Comparison of ENCODE assay signal across 8 mouse cellular contexts in genomic region chr11:76358628-76359320, GRCm38 (mm10). TPM values are rescaled to one million over a fixed set of nuclear protein-coding genes. Genes with fewer than 3 reads are reported as not detected.
DNase-seq lines count a peak whose midpoint lies in the region; ATAC-seq and TF ChIP-seq lines count a peak whose summit lies in the region.

No protein-coding gene starts in this region.

- H3K27me3 ChIP-seq in forebrain, embryonic 11.5 days (ENCODE audit: control insufficient read depth, insufficient read depth, low read length), result no peaks in the 10 kb centered on the region
- no peaks in the 10 kb centered on the region for H3K27me3 ChIP-seq in forebrain, embryonic 15.5 days
- H3K27me3 ChIP-seq in lung, embryonic 14.5 days (ENCODE audit: insufficient read depth, low read length), result no peaks in the 10 kb centered on the region
- H3K27me3 ChIP-seq in heart, embryonic 16.5 days (ENCODE audit: control insufficient read depth, insufficient read depth, low read length), result no peaks in the 10 kb centered on the region

- H3K4me3 ChIP-seq in forebrain, embryonic 11.5 days (ENCODE audit: low read depth, low read length), result no peak overlapping the region
- no peak overlapping the region for H3K4me3 ChIP-seq in forebrain, embryonic 15.5 days
- no peak overlapping the region for H3K4me3 ChIP-seq in lung, embryonic 14.5 days (ENCODE audit: low read depth, low read length)
- H3K4me3 ChIP-seq in lung, adult 2 months (replicated peaks; ENCODE audit: extremely low read depth, low read depth, low read length), result no peak overlapping the region
- H3K4me3 ChIP-seq in heart, embryonic 16.5 days (ENCODE audit: low read length), result no peak overlapping the region

- 34% methylated on average over 14 of the region's 14 CpGs for WGBS in forebrain, embryonic 11.5 days
- 17% methylated on average over 14 of the region's 14 CpGs for WGBS in forebrain, embryonic 15.5 days
- WGBS in lung, embryonic 14.5 days, result 29% methylated on average over 14 of the region's 14 CpGs
- WGBS in lung, adult 2 months, result 55% methylated on average over 14 of the region's 14 CpGs
- 60% methylated on average over 14 of the region's 14 CpGs for WGBS in heart, embryonic 16.5 days

- no peak for ATAC-seq in forebrain, embryonic 11.5 days (replicated peaks; ENCODE audit: low FRiP score)
- ATAC-seq in forebrain, embryonic 15.5 days (replicated peaks), result no peak
- peak; percentile 49; the same call in 1 of the 2 replicates for ATAC-seq in lung, embryonic 14.5 days (ENCODE audit: insufficient read depth)
- no peak for ATAC-seq in heart, embryonic 16.5 days (replicated peaks; ENCODE audit: extremely low read depth, insufficient read depth, low FRiP score)
- ATAC-seq in cerebellum, adult (ENCODE audit: insufficient number of reproducible peaks, low FRiP score, low TSS enrichment), result no peak

- no peak for TF ChIP-seq POLR2A in lung, adult 2 months (IDR thresholded peaks at IDR 0.05; ENCODE audit: borderline replicate concordance, extremely low read depth, low read depth, low read length)

- no peak overlapping the region for H3K4me2 ChIP-seq in forebrain, embryonic 11.5 days (ENCODE audit: low read depth, low read length, severe bottlenecking)
- no peak overlapping the region for H3K4me2 ChIP-seq in forebrain, embryonic 15.5 days (replicated peaks)
- H3K4me2 ChIP-seq in lung, embryonic 14.5 days, result peak overlapping the region; percentile 35
- H3K4me2 ChIP-seq in heart, embryonic 16.5 days (ENCODE audit: low read depth, low read length), result no peak overlapping the region

- H3K4me1 ChIP-seq in forebrain, embryonic 11.5 days (replicated peaks; ENCODE audit: control insufficient read depth, insufficient read depth, low read length), result peaks cover 29% of the 10 kb centered on the region
- H3K4me1 ChIP-seq in forebrain, embryonic 15.5 days, result peaks cover 34% of the 10 kb centered on the region
- H3K4me1 ChIP-seq in lung, embryonic 14.5 days (ENCODE audit: insufficient read depth), result peaks cover 24% of the 10 kb centered on the region; the same call in 1 of the 2 replicates
- H3K4me1 ChIP-seq in lung, adult 2 months (ENCODE audit: control insufficient read depth, insufficient read depth, low read length), result 0 out of 2 replicates have a peak, but pooled peaks cover 2% of the 10 kb centered on the region
- H3K4me1 ChIP-seq in heart, embryonic 16.5 days (ENCODE audit: control insufficient read depth, insufficient read depth, low read length), result peaks cover 14% of the 10 kb centered on the region

- no peaks in the 10 kb centered on the region for H3K36me3 ChIP-seq in forebrain, embryonic 11.5 days (ENCODE audit: control insufficient read depth, insufficient read depth, low read length)
- no peaks in the 10 kb centered on the region for H3K36me3 ChIP-seq in forebrain, embryonic 15.5 days
- H3K36me3 ChIP-seq in lung, embryonic 14.5 days (ENCODE audit: insufficient read depth), result no peaks in the 10 kb centered on the region
- no peaks in the 10 kb centered on the region for H3K36me3 ChIP-seq in heart, embryonic 16.5 days (ENCODE audit: control insufficient read depth, insufficient read depth)

- DNase-seq in forebrain, embryonic 11.5 days (ENCODE audit: low spot score), result no peak
- DNase-seq in lung, embryonic 14.5 days, result peak; percentile 84
- DNase-seq in lung, adult 2 months, result no peak
- peak; percentile 30 for DNase-seq in lung, postnatal 36 days
- DNase-seq in adrenal gland, adult 2 months, result no peak

- no peaks in the 10 kb centered on the region for H3K9me3 ChIP-seq in forebrain, embryonic 11.5 days (ENCODE audit: control insufficient read depth, low read length)
- no peaks in the 10 kb centered on the region for H3K9me3 ChIP-seq in forebrain, embryonic 15.5 days
- H3K9me3 ChIP-seq in lung, embryonic 14.5 days (ENCODE audit: low read depth, low read length), result no peaks in the 10 kb centered on the region
- no peaks in the 10 kb centered on the region for H3K9me3 ChIP-seq in heart, embryonic 16.5 days (replicated peaks; ENCODE audit: control insufficient read depth, low read length)

- H3K27ac ChIP-seq in forebrain, embryonic 11.5 days (ENCODE audit: low read depth, low read length), result peak overlapping the region; percentile 53
- H3K27ac ChIP-seq in forebrain, embryonic 15.5 days (replicated peaks), result no peak overlapping the region
- peak overlapping the region; percentile 72 for H3K27ac ChIP-seq in lung, embryonic 14.5 days (ENCODE audit: low read depth)
- peak overlapping the region; percentile 14; the same call in 1 of the 2 replicates for H3K27ac ChIP-seq in heart, embryonic 16.5 days (ENCODE audit: low read length)

- no peak for TF ChIP-seq CTCF in lung, embryonic 14.5 days (IDR thresholded peaks at IDR 0.05; ENCODE audit: low read depth)
- TF ChIP-seq CTCF in lung, adult 2 months (IDR thresholded peaks at IDR 0.05; ENCODE audit: insufficient read depth, low read length), result no peak

- H3K9ac ChIP-seq in forebrain, embryonic 11.5 days (ENCODE audit: low read length), result no peak overlapping the region
- no peak overlapping the region for H3K9ac ChIP-seq in forebrain, embryonic 15.5 days (replicated peaks)
- H3K9ac ChIP-seq in lung, embryonic 14.5 days, result no peak overlapping the region
- no peak overlapping the region for H3K9ac ChIP-seq in heart, embryonic 16.5 days (ENCODE audit: low read length)

RNA-seq across cellular contexts. Expression of gene Nxn, which starts 40.2 kb away (rescaled TPM):
- 52.3 and 65.1 TPM in 2 replicates for polyA plus RNA-seq in forebrain, embryonic 11.5 days (2014; fragmentation: Nextera tagmentation; extraction: Ambion mirVana)
- 15.4 and 19.9 TPM in 2 replicates for polyA plus RNA-seq in forebrain, embryonic 15.5 days (2015; fragmentation: Nextera tagmentation; extraction: Ambion mirVana)
- polyA plus RNA-seq in lung, embryonic 14.5 days (2014; fragmentation: Nextera tagmentation; extraction: Ambion mirVana), result 29.8 and 31.5 TPM in 2 replicates
- polyA plus RNA-seq in lung, adult 2 months (2012; rRNA removed), result 16.0 and 19.1 TPM in 2 replicates
- polyA plus RNA-seq in heart, embryonic 16.5 days (2015; fragmentation: Nextera tagmentation; extraction: Ambion mirVana), result 20.8 and 21.2 TPM in 2 replicates
- 10 to 100 TPM; 28.9 to 31.6 TPM for total RNA-seq in adrenal gland, adult 2 months (2021)
- polyA plus RNA-seq in adrenal gland, adult 2 months (2012; rRNA removed), result 21.5 and 25.2 TPM in 2 replicates

RNA-seq across cellular contexts. Expression of gene Timm22, which starts 48.0 kb away (rescaled TPM):
- polyA plus RNA-seq in forebrain, embryonic 11.5 days (2014; fragmentation: Nextera tagmentation; extraction: Ambion mirVana), result 109 and 113 TPM in 2 replicates
- polyA plus RNA-seq in forebrain, embryonic 15.5 days (2015; fragmentation: Nextera tagmentation; extraction: Ambion mirVana), result 93.3 and 106 TPM in 2 replicates
- polyA plus RNA-seq in lung, embryonic 14.5 days (2014; fragmentation: Nextera tagmentation; extraction: Ambion mirVana), result 120 and 127 TPM in 2 replicates
- polyA plus RNA-seq in lung, adult 2 months (2012; rRNA removed), result 9.8 and 10.5 TPM in 2 replicates
- 81.6 and 84.4 TPM in 2 replicates for polyA plus RNA-seq in heart, embryonic 16.5 days (2015; fragmentation: Nextera tagmentation; extraction: Ambion mirVana)
- total RNA-seq in adrenal gland, adult 2 months (2021), result 10 to 100 TPM; 37.9 to 53.7 TPM
- 13.8 and 21.4 TPM in 2 replicates for polyA plus RNA-seq in adrenal gland, adult 2 months (2012; rRNA removed)

Comparison
In these comparisons a context has a peak if more than half of its experiments do, and no peak if none do; other contexts are left out.
1. DNase-seq: peak in lung, embryonic 14.5 days (single experiment) and lung, postnatal 36 days (single experiment); none in forebrain, embryonic 11.5 days (single experiment), lung, adult 2 months (single experiment) and adrenal gland, adult 2 months (single experiment).